1 mouse cellular context compared by ENCODE assay signal in genomic region chr5:30901860-30902259, GRCm38 (mm10).
TF ChIP-seq lines count a peak whose summit lies in the region.

No protein-coding gene starts in this region.

TF ChIP-seq in MEL, 35 proteins besides CTCF, POLR2A, EP300 and RAD21:
- TF ChIP-seq TCF12 (IDR thresholded peaks at IDR 0.05; ENCODE audit: low read depth, low read length): no peak
- peak; percentile 57; the same call in 1 of the 2 replicates for TF ChIP-seq ZMIZ1 (IDR thresholded peaks at IDR 0.05; ENCODE audit: low read depth, low read length)
